Mouse (Mus musculus): ENCODE data around the gene Tubgcp6. TPM values are rescaled to one million over a fixed set of nuclear protein-coding genes. Genes with fewer than 3 reads are reported as not detected.

The Tubgcp6 gene
- polyA plus RNA-seq, 1 experiment from 2014 or later, result 22.1 TPM

- Histone ChIP-seq H3K4me3 (replicated peaks; ENCODE audit: low read length) (no peak overlapping the region), H3K27ac (ENCODE audit: low read length) (no peak overlapping the region), H3K4me1 (replicated peaks; ENCODE audit: control insufficient read depth, insufficient read depth, low read length) (peaks cover 16% of the 10 kb centered on the region), H3K36me3 (ENCODE audit: control insufficient read depth, insufficient read depth) (no peaks in the 10 kb centered on the region), H3K27me3 (replicated peaks; ENCODE audit: control insufficient read depth, insufficient read depth, low read length) (peaks cover 7% of the 10 kb centered on the region), H3K9ac (replicated peaks; ENCODE audit: low read depth, low read length) (no peak overlapping the region), H3K4me2 (ENCODE audit: low read length) (no peak overlapping the region), H3K9me3 (ENCODE audit: control insufficient read depth, low read length) (no peaks in the 10 kb centered on the region)
- 75% methylated on average over 11 of the region's 11 CpGs for WGBS
- no peak for ATAC-seq
Measured at GRCm38 (mm10) chr15:89137378-89138045, 14.6 kb upstream of the Tubgcp6 start.

- no peak for ATAC-seq
- Histone ChIP-seq H3K9ac (replicated peaks; ENCODE audit: low read depth, low read length) (no peak overlapping the region), H3K4me1 (replicated peaks; ENCODE audit: control insufficient read depth, insufficient read depth, low read length) (peaks cover 16% of the 10 kb centered on the region), H3K4me2 (ENCODE audit: low read length) (no peak overlapping the region), H3K9me3 (ENCODE audit: control insufficient read depth, low read length) (no peaks in the 10 kb centered on the region), H3K36me3 (ENCODE audit: control insufficient read depth, insufficient read depth) (no peaks in the 10 kb centered on the region), H3K4me3 (replicated peaks; ENCODE audit: low read length) (no peak overlapping the region), H3K27ac (ENCODE audit: low read length) (no peak overlapping the region), H3K27me3 (replicated peaks; ENCODE audit: control insufficient read depth, insufficient read depth, low read length) (peaks cover 7% of the 10 kb centered on the region)
- 96% methylated on average over 4 of the region's 5 CpGs for WGBS
Measured at GRCm38 (mm10) chr15:89136461-89137155, 13.7 kb upstream of the Tubgcp6 start.

- ATAC-seq, result no peak
- no peaks in the 10 kb centered on the region for H3K36me3 ChIP-seq (ENCODE audit: control insufficient read depth, insufficient read depth)
- H3K9me3 ChIP-seq (ENCODE audit: control insufficient read depth, low read length), result no peaks in the 10 kb centered on the region
- WGBS, result 97% methylated on average over 3 of the region's 3 CpGs
- H3K27ac ChIP-seq (ENCODE audit: low read length), result no peak overlapping the region
- H3K27me3 ChIP-seq (replicated peaks; ENCODE audit: control insufficient read depth, insufficient read depth, low read length), result no peaks in the 10 kb centered on the region
- H3K9ac ChIP-seq (replicated peaks; ENCODE audit: low read depth, low read length), result no peak overlapping the region
- H3K4me2 ChIP-seq (ENCODE audit: low read length), result no peak overlapping the region
- no peak overlapping the region for H3K4me3 ChIP-seq (replicated peaks; ENCODE audit: low read length)
- H3K4me1 ChIP-seq (replicated peaks; ENCODE audit: control insufficient read depth, insufficient read depth, low read length), result peaks cover 17% of the 10 kb centered on the region
Measured at GRCm38 (mm10) chr15:89131316-89131715, 8.4 kb upstream of the Tubgcp6 start.

- H3K9ac ChIP-seq (replicated peaks; ENCODE audit: low read depth, low read length), result no peak overlapping the region
- ATAC-seq, result no peak
- no peaks in the 10 kb centered on the region for H3K27me3 ChIP-seq (replicated peaks; ENCODE audit: control insufficient read depth, insufficient read depth, low read length)
- no peak overlapping the region for H3K4me2 ChIP-seq (ENCODE audit: low read length)
- H3K4me1 ChIP-seq (replicated peaks; ENCODE audit: control insufficient read depth, insufficient read depth, low read length), result peaks cover 17% of the 10 kb centered on the region
- H3K4me3 ChIP-seq (replicated peaks; ENCODE audit: low read length), result no peak overlapping the region
- no peaks in the 10 kb centered on the region for H3K9me3 ChIP-seq (ENCODE audit: control insufficient read depth, low read length)
- no peaks in the 10 kb centered on the region for H3K36me3 ChIP-seq (ENCODE audit: control insufficient read depth, insufficient read depth)
- H3K27ac ChIP-seq (ENCODE audit: low read length), result no peak overlapping the region
Measured at GRCm38 (mm10) chr15:89130245-89130644, 7.3 kb upstream of the Tubgcp6 start.

GRCm38 (mm10) chr15:89128382-89129350 lies 5.8 kb upstream of the Tubgcp6 start, which contains the start of gene Hdac10:
Hdac10 (minus strand) TSS chr15:89128700.
- Histone ChIP-seq H3K4me3 (replicated peaks; ENCODE audit: low read length) (peak within 1 kb of the TSS; percentile 78), H3K36me3 (ENCODE audit: control insufficient read depth, insufficient read depth) (no peaks in the 10 kb centered on the region), H3K9me3 (ENCODE audit: control insufficient read depth, low read length) (no peaks in the 10 kb centered on the region), H3K4me2 (ENCODE audit: low read length) (peak within 1 kb of the TSS; percentile 92), H3K9ac (replicated peaks; ENCODE audit: low read depth, low read length) (peak within 1 kb of the TSS; percentile 80), H3K27me3 (replicated peaks; ENCODE audit: control insufficient read depth, insufficient read depth, low read length) (no peaks in the 10 kb centered on the region), H3K27ac (ENCODE audit: low read length) (peak within 1 kb of the TSS; percentile 86), H3K4me1 (replicated peaks; ENCODE audit: control insufficient read depth, insufficient read depth, low read length) (peaks cover 21% of the 10 kb centered on the region)
- ATAC-seq, result peak; percentile 86
- 4% methylated on average over 36 of the region's 36 CpGs for WGBS

GRCm38 (mm10) chr15:89127364-89127940 lies 4.5 kb upstream of the Tubgcp6 start:
- peak overlapping the region; percentile 78 for H3K4me3 ChIP-seq (replicated peaks; ENCODE audit: low read length)
- H3K4me1 ChIP-seq (replicated peaks; ENCODE audit: control insufficient read depth, insufficient read depth, low read length), result peaks cover 27% of the 10 kb centered on the region
- peak overlapping the region; percentile 92 for H3K4me2 ChIP-seq (ENCODE audit: low read length)
- no peaks in the 10 kb centered on the region for H3K9me3 ChIP-seq (ENCODE audit: control insufficient read depth, low read length)
- WGBS, result 80% methylated on average over 8 of the region's 8 CpGs
- H3K27ac ChIP-seq (ENCODE audit: low read length), result no peak overlapping the region
- peak overlapping the region; percentile 80 for H3K9ac ChIP-seq (replicated peaks; ENCODE audit: low read depth, low read length)
- H3K27me3 ChIP-seq (replicated peaks; ENCODE audit: control insufficient read depth, insufficient read depth, low read length), result no peaks in the 10 kb centered on the region
- ATAC-seq, result no peak
- no peaks in the 10 kb centered on the region for H3K36me3 ChIP-seq (ENCODE audit: control insufficient read depth, insufficient read depth)

GRCm38 (mm10) chr15:89126622-89127021 lies 3.7 kb upstream of the Tubgcp6 start:
- Histone ChIP-seq H3K4me1 (replicated peaks; ENCODE audit: control insufficient read depth, insufficient read depth, low read length) (peaks cover 35% of the 10 kb centered on the region), H3K27ac (ENCODE audit: low read length) (no peak overlapping the region), H3K27me3 (replicated peaks; ENCODE audit: control insufficient read depth, insufficient read depth, low read length) (no peaks in the 10 kb centered on the region), H3K9ac (replicated peaks; ENCODE audit: low read depth, low read length) (no peak overlapping the region), H3K9me3 (ENCODE audit: control insufficient read depth, low read length) (no peaks in the 10 kb centered on the region), H3K36me3 (ENCODE audit: control insufficient read depth, insufficient read depth) (no peaks in the 10 kb centered on the region), H3K4me3 (replicated peaks; ENCODE audit: low read length) (no peak overlapping the region), H3K4me2 (ENCODE audit: low read length) (no peak overlapping the region)
- 88% methylated on average over 8 of the region's 8 CpGs for WGBS
- ATAC-seq, result no peak

GRCm38 (mm10) chr15:89125351-89125750 lies 2.4 kb upstream of the Tubgcp6 start:
- Histone ChIP-seq H3K36me3 (ENCODE audit: control insufficient read depth, insufficient read depth) (no peaks in the 10 kb centered on the region), H3K9me3 (ENCODE audit: control insufficient read depth, low read length) (no peaks in the 10 kb centered on the region), H3K27me3 (replicated peaks; ENCODE audit: control insufficient read depth, insufficient read depth, low read length) (no peaks in the 10 kb centered on the region), H3K27ac (ENCODE audit: low read length) (no peak overlapping the region), H3K9ac (replicated peaks; ENCODE audit: low read depth, low read length) (no peak overlapping the region), H3K4me2 (ENCODE audit: low read length) (no peak overlapping the region), H3K4me3 (replicated peaks; ENCODE audit: low read length) (no peak overlapping the region), H3K4me1 (replicated peaks; ENCODE audit: control insufficient read depth, insufficient read depth, low read length) (peaks cover 48% of the 10 kb centered on the region)
- 91% methylated on average over 9 of the region's 9 CpGs for WGBS
- no peak for ATAC-seq

- WGBS, result 93% methylated on average over 3 of the region's 3 CpGs
- Histone ChIP-seq H3K4me1 (replicated peaks; ENCODE audit: control insufficient read depth, insufficient read depth, low read length) (peaks cover 56% of the 10 kb centered on the region), H3K4me3 (replicated peaks; ENCODE audit: low read length) (no peak overlapping the region), H3K27ac (ENCODE audit: low read length) (no peak overlapping the region), H3K27me3 (replicated peaks; ENCODE audit: control insufficient read depth, insufficient read depth, low read length) (no peaks in the 10 kb centered on the region), H3K4me2 (ENCODE audit: low read length) (no peak overlapping the region), H3K9me3 (ENCODE audit: control insufficient read depth, low read length) (no peaks in the 10 kb centered on the region), H3K9ac (replicated peaks; ENCODE audit: low read depth, low read length) (no peak overlapping the region), H3K36me3 (ENCODE audit: control insufficient read depth, insufficient read depth) (no peaks in the 10 kb centered on the region)
- ATAC-seq, result no peak
Measured at GRCm38 (mm10) chr15:89124312-89124711, 1.4 kb upstream of the Tubgcp6 start.

Data from forebrain, embryonic 16.5 days (tissue).